Mouse (Mus musculus) intestine, postnatal 0 days (tissue): Measurements from ENCODE around the gene Ankib1. TPM values are rescaled to one million over a fixed set of nuclear protein-coding genes. Genes with fewer than 3 reads are reported as not detected.
"Not testable (repeated sequence)": the region's sequence is repeated elsewhere in the genome, so short reads cannot be mapped to it uniquely, and the experiment has no call there.

Source experiments
- ATAC-seq: fragments of 200-750 bp; cut with Nextera tagmentation; 2 replicates; pipeline ENCODE4 v1.8.0; 2017; ENCODE audit warnings: mild to moderate bottlenecking, moderate TSS enrichment, moderate library complexity
- H3K27ac ChIP-seq: fragments of 300-500 bp; sonication (generic); 2 replicates; pipeline ENCODE4 v1.5.1; 2014; ENCODE audit warnings: mild to moderate bottlenecking, low read depth, low read length, moderate library complexity
- H3K27me3 ChIP-seq: fragments of 300-500 bp; sonication (generic); replicated peaks from 2 replicates; pipeline ENCODE4 v1.6.1; 2014; ENCODE audit warnings: low read length, mixed read lengths; ENCODE audit not compliant: control insufficient read depth, insufficient read depth
- H3K36me3 ChIP-seq: fragments of 300-500 bp; sonication (generic); 2 replicates; pipeline ENCODE4 v1.6.1; 2014; ENCODE audit warnings: mild to moderate bottlenecking, moderate library complexity; ENCODE audit not compliant: control insufficient read depth, insufficient read depth
- H3K4me1 ChIP-seq: fragments of 300-500 bp; sonication (generic); replicated peaks from 2 replicates; pipeline ENCODE4 v1.6.1; 2014; ENCODE audit warnings: antibody characterized with exemption, low read length, mixed read lengths; ENCODE audit not compliant: control insufficient read depth, insufficient read depth
- H3K4me2 ChIP-seq: fragments of 300-500 bp; sonication (generic); replicated peaks from 2 replicates; pipeline ENCODE4 v1.6.1; 2014; ENCODE audit warnings: low read depth, mild to moderate bottlenecking, moderate library complexity
- H3K4me3 ChIP-seq: fragments of 300-500 bp; sonication (generic); 2 replicates; pipeline ENCODE4 v1.5.1; 2014; ENCODE audit warnings: low read depth, low read length
- H3K9ac ChIP-seq: fragments of 300-500 bp; sonication (generic); 2 replicates; pipeline ENCODE4 v1.6.1; 2014; ENCODE audit warnings: mild to moderate bottlenecking, low read depth, low read length
- H3K9me3 ChIP-seq: fragments of 300-500 bp; sonication (generic); 2 replicates; pipeline ENCODE4 v1.6.1; 2016; ENCODE audit warnings: mixed run types; ENCODE audit not compliant: control insufficient read depth
- CTCF ChIP-seq: sonication (generic); IDR thresholded peaks from 2 replicates; pipeline ENCODE4 v1.5.1; 2016; ENCODE audit warnings: low read depth, mild to moderate bottlenecking, control low read depth, antibody characterized with exemption, moderate library complexity
- WGBS: fragments of 180-500 bp; shearing (Covaris S2); extraction: QIAGEN DNeasy Blood & Tissue Kit; methylation state at CpG from one replicate; pipeline ENCODE4 v1.1.7; 2014; 5-methylcytosine and 5-hydroxymethylcytosine counted together
- polyA plus RNA-seq: library from polyadenylated mRNA; unstranded; fragments of >200 nt; fragmentation: Nextera tagmentation; extraction: Ambion mirVana; gene quantifications from 2 replicates; pipeline ENCODE4 v1.2.1, GENCODE M21; 2015

The Ankib1 gene
- polyA plus RNA-seq, 1 experiment from 2014 or later, result 5.5 TPM

- ATAC-seq, result no peak
- Histone ChIP-seq H3K4me2 (no peak overlapping the region), H3K27ac (no peak overlapping the region), H3K9me3 (no peaks in the 10 kb centered on the region), H3K36me3 (no peaks in the 10 kb centered on the region), H3K4me1 (no peaks in the 10 kb centered on the region), H3K9ac (no peak overlapping the region), H3K27me3 (no peaks in the 10 kb centered on the region), H3K4me3 (no peak overlapping the region)
- WGBS, result 86% methylated on average over 12 of the region's 12 CpGs
- no peak for TF ChIP-seq CTCF
Measured at GRCm38 (mm10) chr5:3666585-3666984, 136.1 kb downstream of the Ankib1 start.

DNA sequence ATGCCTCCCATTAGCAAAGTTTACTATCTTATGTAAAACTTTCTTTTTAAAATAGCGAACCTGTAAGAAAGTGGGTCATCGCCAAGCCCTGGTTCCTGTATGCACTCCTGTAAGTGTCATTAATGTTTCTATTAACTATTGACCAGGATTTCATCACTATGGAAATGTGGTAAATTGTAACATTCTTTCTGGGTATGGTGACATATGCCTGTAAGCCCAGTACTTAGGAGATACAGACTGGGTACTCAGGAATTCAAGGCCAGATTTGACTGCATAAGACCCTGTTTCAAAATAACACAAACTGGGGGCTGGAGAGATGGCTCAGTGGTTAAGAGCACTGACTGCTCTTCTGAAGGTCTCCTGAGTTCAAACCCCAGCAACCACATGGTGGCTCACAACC is 137.5 kb downstream of the Ankib1 start:
- no peaks in the 10 kb centered on the region for H3K27me3 ChIP-seq
- H3K4me1 ChIP-seq, result no peaks in the 10 kb centered on the region
- H3K9me3 ChIP-seq, result no peaks in the 10 kb centered on the region
- H3K4me2 ChIP-seq, result no peak overlapping the region
- H3K4me3 ChIP-seq, result no peak overlapping the region
- no peak for TF ChIP-seq CTCF
- no peak for ATAC-seq
- no peak overlapping the region for H3K27ac ChIP-seq
- 90% methylated on average over 2 of the region's 2 CpGs for WGBS
- H3K9ac ChIP-seq, result no peak overlapping the region
- no peaks in the 10 kb centered on the region for H3K36me3 ChIP-seq

GRCm38 (mm10) chr5:3657085-3657484 is 145.6 kb downstream of the Ankib1 start, which contains the start of gene Gatad1:
Gene Gatad1 (minus strand): TSS chr5:3657185.
- Histone ChIP-seq H3K9ac (no peak within 1 kb of the TSS), H3K27ac (no peak within 1 kb of the TSS), H3K36me3 (no peaks in the 10 kb centered on the region), H3K9me3 (peaks cover 3% of the 10 kb centered on the region; the same call in 1 of the 2 replicates), H3K4me1 (no peaks in the 10 kb centered on the region), H3K4me3 (no peak within 1 kb of the TSS), H3K27me3 (no peaks in the 10 kb centered on the region), H3K4me2 (no peak within 1 kb of the TSS)
- WGBS, result 71% methylated on average over 5 of the region's 5 CpGs
- ATAC-seq, result no peak
- TF ChIP-seq CTCF, result no peak

GRCm38 (mm10) chr5:3653801-3654200 is 148.9 kb downstream of the Ankib1 start:
- no peaks in the 10 kb centered on the region for H3K36me3 ChIP-seq
- no peak overlapping the region for H3K27ac ChIP-seq
- 84% methylated on average over 4 of the region's 4 CpGs for WGBS
- H3K4me1 ChIP-seq, result no peaks in the 10 kb centered on the region
- H3K9ac ChIP-seq, result no peak overlapping the region
- peaks cover under 1% of the 10 kb centered on the region; the same call in 1 of the 2 replicates for H3K9me3 ChIP-seq
- no peak overlapping the region for H3K4me2 ChIP-seq
- no peak for ATAC-seq
- no peak overlapping the region for H3K4me3 ChIP-seq
- TF ChIP-seq CTCF, result no peak
- no peaks in the 10 kb centered on the region for H3K27me3 ChIP-seq

DNA sequence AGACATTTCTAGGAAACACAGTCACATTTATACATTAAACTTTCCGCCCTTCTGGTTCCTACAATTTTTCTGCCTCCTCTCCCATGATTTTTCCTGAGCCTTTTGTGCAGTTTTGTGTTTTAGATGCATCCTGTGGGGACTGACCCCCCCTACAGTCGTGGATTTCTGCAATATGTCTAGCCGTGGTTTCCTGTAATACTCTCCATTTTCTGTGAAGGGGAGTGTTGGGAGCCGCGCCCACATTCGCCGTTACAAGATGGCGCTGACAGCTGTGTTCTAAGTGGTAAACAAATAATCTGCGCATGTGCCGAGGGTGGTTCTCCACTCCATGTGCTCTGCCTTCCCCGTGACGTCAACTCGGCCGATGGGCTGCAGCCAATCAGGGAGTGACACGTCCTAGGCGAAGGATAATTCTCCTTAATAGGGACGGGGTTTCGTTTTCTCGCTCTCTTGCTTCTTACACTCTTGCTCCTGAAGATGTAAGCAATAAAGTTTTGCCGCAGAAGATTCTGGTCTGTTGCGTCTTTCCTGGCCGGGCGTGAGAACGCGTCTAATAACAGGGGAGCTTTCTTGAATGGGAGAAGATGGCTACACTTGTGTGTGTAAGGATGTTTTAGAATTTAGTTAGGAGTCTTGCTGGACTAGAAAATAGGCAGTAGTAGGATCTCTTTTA is 149.7 kb downstream of the Ankib1 start:
- 92% methylated on average over 14 of the region's 25 CpGs for WGBS
- H3K27me3 ChIP-seq, H3K4me1 ChIP-seq, H3K9ac ChIP-seq, H3K27ac ChIP-seq, H3K4me3 ChIP-seq, ATAC-seq, H3K9me3 ChIP-seq, H3K4me2 ChIP-seq, H3K36me3 ChIP-seq: not testable (repeated sequence)

- no peak overlapping the region for H3K4me3 ChIP-seq
- 84% methylated on average over 5 of the region's 5 CpGs for WGBS
- 0 out of 2 replicates have a peak, but pooled peaks cover under 1% of the 10 kb centered on the region for H3K4me1 ChIP-seq
- H3K4me2 ChIP-seq, result no peak overlapping the region
- no peak overlapping the region for H3K27ac ChIP-seq
- no peaks in the 10 kb centered on the region for H3K9me3 ChIP-seq
- ATAC-seq, result no peak
- no peak overlapping the region for H3K9ac ChIP-seq
- H3K27me3 ChIP-seq, result no peaks in the 10 kb centered on the region
- TF ChIP-seq CTCF, result no peak
- no peaks in the 10 kb centered on the region for H3K36me3 ChIP-seq
Measured at GRCm38 (mm10) chr5:3651621-3652020, 151.1 kb downstream of the Ankib1 start.

- Histone ChIP-seq H3K9me3 (no peaks in the 10 kb centered on the region), H3K27me3 (no peaks in the 10 kb centered on the region), H3K4me2 (no peak within 1 kb of the TSS), H3K36me3 (no peaks in the 10 kb centered on the region), H3K27ac (no peak within 1 kb of the TSS), H3K4me1 (0 out of 2 replicates have a peak, but pooled peaks cover 3% of the 10 kb centered on the region), H3K4me3 (no peak within 1 kb of the TSS), H3K9ac (no peak within 1 kb of the TSS)
- ATAC-seq, result no peak
- 82% methylated on average over 6 of the region's 6 CpGs for WGBS
- TF ChIP-seq CTCF, result no peak
Measured at GRCm38 (mm10) chr5:3650881-3651280, 151.8 kb downstream of the Ankib1 start, which contains the start of gene Tmbim7. Gene Tmbim7 (plus strand): TSS chr5:3651181.
